In genomic region chr10:58713855-58714788, GRCm38 (mm10) we compare ENCODE assay signal across 9 mouse cellular contexts. TPM values are rescaled to one million over a fixed set of nuclear protein-coding genes. Genes with fewer than 3 reads are reported as not detected.
DNase-seq lines count a peak whose midpoint lies in the region; ATAC-seq and TF ChIP-seq lines count a peak whose summit lies in the region.
"Had no signal": no experiment of that assay in that cellular context is flagged by ENCODE, and none has a peak within 500 bp of the region (broad histone marks: within the 10 kb centered on the region; RNA-seq: fewer than 3 reads in every experiment).

No protein-coding gene starts in this region.

- intact Hi-C loops in gastrocnemius, postnatal 14 days (cut with DNase I; ENCODE audit: low total_unique reads): no loop called here

- H3K4me3 ChIP-seq in forebrain, embryonic 12.5 days (replicated peaks): no peak overlapping the region
- H3K4me3 ChIP-seq in intestine, postnatal 0 days (ENCODE audit: low read depth, low read length): peak overlapping the region; percentile 23
- H3K4me3 ChIP-seq: erythroblast, embryonic 14.5 days had no signal

- no peak overlapping the region for H3K9ac ChIP-seq in forebrain, embryonic 12.5 days
- H3K9ac ChIP-seq in intestine, postnatal 0 days (ENCODE audit: low read depth, low read length): no peak overlapping the region

- DNase-seq in adrenal gland, adult (ENCODE audit: inconsistent age in 2 of 2, low spot score in 1 of 2): peak; percentile 20 to 54
- DNase-seq in adrenal gland, postnatal 25 days: no peak
- peak; percentile 63 for DNase-seq in A20 (ENCODE audit: low read depth, low spot score)
- DNase-seq in gastrocnemius, postnatal 14 days: no peak
- no peak for DNase-seq in testis, postnatal 10 days (ENCODE audit: low spot score)

- no peaks in the 10 kb centered on the region for H3K36me3 ChIP-seq in forebrain, embryonic 12.5 days (replicated peaks)
- no peaks in the 10 kb centered on the region for H3K36me3 ChIP-seq in intestine, postnatal 0 days (ENCODE audit: control insufficient read depth, insufficient read depth)

- no peaks in the 10 kb centered on the region; the same call in 1 of the 2 replicates for H3K4me1 ChIP-seq in forebrain, embryonic 12.5 days
- no peaks in the 10 kb centered on the region for H3K4me1 ChIP-seq in intestine, postnatal 0 days (replicated peaks; ENCODE audit: control insufficient read depth, insufficient read depth, low read length)

- no peaks in the 10 kb centered on the region for H3K9me3 ChIP-seq in forebrain, embryonic 12.5 days
- H3K9me3 ChIP-seq in intestine, postnatal 0 days (ENCODE audit: control insufficient read depth): 0 out of 2 replicates have a peak, but pooled peaks cover 2% of the 10 kb centered on the region

- no peaks in the 10 kb centered on the region for H3K27me3 ChIP-seq in forebrain, embryonic 12.5 days
- H3K27me3 ChIP-seq in intestine, postnatal 0 days (replicated peaks; ENCODE audit: control insufficient read depth, insufficient read depth, low read length): no peaks in the 10 kb centered on the region

- ATAC-seq in forebrain, embryonic 12.5 days (ENCODE audit: low FRiP score): no peak
- ATAC-seq in intestine, postnatal 0 days: no peak
- peak; percentile 57 for ATAC-seq in megakaryocyte-erythroid progenitor cell, adult 5-6 weeks (replicated peaks; ENCODE audit: low FRiP score, low TSS enrichment, poor library complexity, severe bottlenecking)

- peak overlapping the region; percentile 21 for H3K4me2 ChIP-seq in forebrain, embryonic 12.5 days
- H3K4me2 ChIP-seq in intestine, postnatal 0 days (replicated peaks; ENCODE audit: low read depth): peak overlapping the region; percentile 52

- no peak overlapping the region for H3K27ac ChIP-seq in forebrain, embryonic 12.5 days
- H3K27ac ChIP-seq in intestine, postnatal 0 days (ENCODE audit: low read depth, low read length): no peak overlapping the region

- TF ChIP-seq CTCF in intestine, postnatal 0 days (IDR thresholded peaks at IDR 0.05; ENCODE audit: low read depth): no peak

- WGBS in forebrain, embryonic 12.5 days: 49% methylated on average over 24 of the region's 24 CpGs
- WGBS in intestine, postnatal 0 days: 29% methylated on average over 24 of the region's 24 CpGs

RNA-seq across cellular contexts. Expression of gene Gm17542, which starts 3.9 kb away (rescaled TPM):
- total RNA-seq in adrenal gland, postnatal 25 days (2021): not detected in 2 replicates
- polyA plus RNA-seq in forebrain, embryonic 12.5 days (2016; fragmentation: Nextera tagmentation; extraction: Ambion mirVana): not detected in 2 replicates
- polyA plus RNA-seq in intestine, postnatal 0 days (2015; fragmentation: Nextera tagmentation; extraction: Ambion mirVana): not detected in 2 replicates
- not detected in 2 replicates for total RNA-seq in megakaryocyte-erythroid progenitor cell, adult 5-6 weeks (2014; fragmentation: Nextera tagmentation)
- total RNA-seq in megakaryocyte-erythroid progenitor cell, adult 5-6 weeks (2017): not detected in 2 replicates
- total RNA-seq in gastrocnemius, postnatal 14 days (2021): not detected
- polyA plus RNA-seq: erythroblast, embryonic 14.5 days had no signal

RNA-seq across cellular contexts. Expression of gene Edar, which starts 38.7 kb away (rescaled TPM):
- 0.21 and 0.24 TPM in 2 replicates for total RNA-seq in adrenal gland, postnatal 25 days (2021)
- 0.83 and 0.93 TPM in 2 replicates for polyA plus RNA-seq in forebrain, embryonic 12.5 days (2016; fragmentation: Nextera tagmentation; extraction: Ambion mirVana)
- 0.16 and 0.27 TPM in 2 replicates for polyA plus RNA-seq in intestine, postnatal 0 days (2015; fragmentation: Nextera tagmentation; extraction: Ambion mirVana)
- not detected in 2 replicates for total RNA-seq in megakaryocyte-erythroid progenitor cell, adult 5-6 weeks (2014; fragmentation: Nextera tagmentation)
- total RNA-seq in megakaryocyte-erythroid progenitor cell, adult 5-6 weeks (2017): not detected in 2 replicates
- total RNA-seq in gastrocnemius, postnatal 14 days (2021): under 1 TPM; 0.33 to 0.35 TPM
- polyA plus RNA-seq: erythroblast, embryonic 14.5 days had no signal

Comparison
In these comparisons a context has a peak if more than half of its experiments do, and no peak if none do; other contexts are left out.
1. DNase-seq: peak in adrenal gland, adult (2 of 2) and A20 (single experiment); none in adrenal gland, postnatal 25 days (single experiment), gastrocnemius, postnatal 14 days (single experiment) and testis, postnatal 10 days (single experiment).